Mouse (Mus musculus): Measurements from ENCODE around the gene Mdk.

GRCm38 (mm10) chr2:91924726-91925125 lies 7.4 kb downstream of the Mdk start:
- TF ChIP-seq CTCF (IDR thresholded peaks at IDR 0.05; ENCODE audit: low read depth) (no peak), EP300 (IDR thresholded peaks at IDR 0.05; ENCODE audit: low read depth) (no peak)
